Mouse (Mus musculus) heart, adult 2 months (tissue): ENCODE measurements at regions not wholly inside any gene's neighbourhood (a gene's known extent, or its start where the extent isn't known, plus 50 kb on each side); places are given as distances from the start of the nearest gene placed in this dataset.

Experiments used
- DNase-seq, 2 experiments: peaks; one replicate each; pipeline ENCODE4 v3.0.0; 2021
- H3K27ac ChIP-seq: fragments of 200-600 bp; 2 replicates; pipeline ENCODE4 v1.8.1; 2022
- H3K27me3 ChIP-seq: fragments of 200-500 bp; 2 replicates; pipeline ENCODE4 v1.6.1; 2012; ENCODE audit warnings: mild to moderate bottlenecking, low read length, inconsistent platforms, mixed read lengths; ENCODE audit not compliant: control insufficient read depth, insufficient read depth
- H3K36me3 ChIP-seq: fragments of 200-500 bp; 2 replicates; pipeline ENCODE4 v1.6.1; 2012; ENCODE audit warnings: low read length, inconsistent platforms; ENCODE audit not compliant: control insufficient read depth, insufficient read depth
- H3K4me1 ChIP-seq: fragments of 200-500 bp; 2 replicates; pipeline ENCODE4 v1.6.1; 2011; ENCODE audit warnings: low read length; ENCODE audit not compliant: control insufficient read depth, insufficient read depth
- H3K4me3 ChIP-seq: fragments of 200-600 bp; 2 replicates; pipeline ENCODE4 v1.8.1; 2022
- H3K79me2 ChIP-seq: fragments of 200-500 bp; replicated peaks from 2 replicates; pipeline ENCODE4 v1.6.1; 2012; ENCODE audit warnings: mild to moderate bottlenecking, inconsistent platforms, low read length, moderate library complexity, mixed read lengths; ENCODE audit not compliant: control insufficient read depth, insufficient read depth
- H3K9ac ChIP-seq: fragments of 200-500 bp; 2 replicates; pipeline ENCODE4 v1.6.1; 2012; ENCODE audit warnings: low read depth, mild to moderate bottlenecking, control low read depth, inconsistent platforms, low read length, mixed read lengths
- CTCF ChIP-seq: fragments of 200-600 bp; IDR thresholded peaks from 2 replicates; pipeline ENCODE4 v1.8.1; 2022; ENCODE audit warnings: antibody characterized with exemption, mild to moderate bottlenecking, moderate library complexity
- EP300 ChIP-seq: fragments of 200-500 bp; IDR thresholded peaks from 2 replicates; pipeline ENCODE4 v1.6.1; 2011; ENCODE audit warnings: low read depth, low read length, control low read depth; ENCODE audit not compliant: insufficient read depth
- POLR2A ChIP-seq: fragments of 200-500 bp; IDR thresholded peaks from 2 replicates; pipeline ENCODE4 v1.6.1; 2011; ENCODE audit warnings: mild to moderate bottlenecking, low read depth, low read length, control low read depth; ENCODE audit not compliant: insufficient read depth
- WGBS: fragments of 180-500 bp; shearing (Covaris S2); methylation state at CpG from one replicate; pipeline ENCODE4 v1.1.7; 2018; 5-methylcytosine and 5-hydroxymethylcytosine counted together
- intact Hi-C: fragments of 180-260 bp; cut with DNase I; formaldehyde crosslinking; loops from one replicate; pipeline ENCODE4 v1.15.1; 2025

DNA sequence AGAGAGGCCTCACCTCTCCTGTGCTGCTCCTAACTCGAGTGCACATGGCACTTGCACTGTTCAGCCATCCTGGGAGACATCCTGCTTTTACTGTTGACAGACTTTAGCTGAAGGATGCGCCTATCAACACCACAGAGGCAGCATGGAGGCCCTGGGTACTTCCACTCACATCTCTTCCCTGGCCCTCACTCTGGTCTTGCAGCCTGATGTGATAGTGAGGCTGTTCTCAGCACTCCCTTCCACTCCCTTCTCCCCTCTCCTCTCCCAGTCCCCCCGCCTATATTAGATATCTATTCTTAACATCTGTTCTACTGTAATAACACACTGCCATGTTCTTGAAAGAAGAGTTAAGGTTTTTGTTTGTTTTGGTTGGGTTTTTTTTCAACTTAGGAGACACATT, 50.2 kb upstream of the Bod1 start:
- H3K4me3 ChIP-seq: no peak overlapping the region
- DNase-seq: no peak
- H3K9ac ChIP-seq: no peak overlapping the region
- TF ChIP-seq CTCF (no peak), EP300 (no peak), POLR2A (no peak)
- intact Hi-C loops: no loop called here
- no peaks in the 10 kb centered on the region for H3K27me3 ChIP-seq
- no peaks in the 10 kb centered on the region for H3K79me2 ChIP-seq
- H3K27ac ChIP-seq: no peak overlapping the region
- peaks cover 8% of the 10 kb centered on the region for H3K4me1 ChIP-seq
- no peaks in the 10 kb centered on the region for H3K36me3 ChIP-seq
- WGBS: 74% methylated on average over 3 of the region's 3 CpGs

DNA sequence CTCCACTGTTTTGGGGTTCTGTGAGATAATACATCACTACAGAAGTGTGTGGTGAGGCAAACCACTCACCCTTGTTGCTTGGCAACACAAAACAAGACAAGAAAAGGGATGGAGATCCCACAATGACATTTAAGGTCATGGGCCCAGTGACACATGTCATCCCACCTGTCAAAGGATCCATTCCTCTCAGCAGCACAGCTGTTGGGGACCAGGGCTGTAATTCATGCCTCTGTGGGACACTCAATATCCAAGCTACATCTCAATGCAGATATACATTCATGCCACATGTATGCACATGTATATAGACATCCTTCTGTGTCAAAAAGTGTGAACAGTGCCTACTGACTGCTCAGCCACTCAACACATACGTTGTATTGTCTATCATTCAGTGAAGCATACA, 52.8 kb upstream of the Bod1 start:
- DNase-seq: no peak
- no peak overlapping the region for H3K4me3 ChIP-seq
- no peaks in the 10 kb centered on the region for H3K79me2 ChIP-seq
- H3K27ac ChIP-seq: no peak overlapping the region
- H3K36me3 ChIP-seq: no peaks in the 10 kb centered on the region
- peaks cover 8% of the 10 kb centered on the region for H3K4me1 ChIP-seq
- 90% methylated on average over 1 of the region's 1 CpGs for WGBS
- no peak for TF ChIP-seq EP300
- no peak for TF ChIP-seq POLR2A
- no peak for TF ChIP-seq CTCF
- H3K27me3 ChIP-seq: no peaks in the 10 kb centered on the region
- H3K9ac ChIP-seq: no peak overlapping the region
- intact Hi-C loops: no loop called here

DNA sequence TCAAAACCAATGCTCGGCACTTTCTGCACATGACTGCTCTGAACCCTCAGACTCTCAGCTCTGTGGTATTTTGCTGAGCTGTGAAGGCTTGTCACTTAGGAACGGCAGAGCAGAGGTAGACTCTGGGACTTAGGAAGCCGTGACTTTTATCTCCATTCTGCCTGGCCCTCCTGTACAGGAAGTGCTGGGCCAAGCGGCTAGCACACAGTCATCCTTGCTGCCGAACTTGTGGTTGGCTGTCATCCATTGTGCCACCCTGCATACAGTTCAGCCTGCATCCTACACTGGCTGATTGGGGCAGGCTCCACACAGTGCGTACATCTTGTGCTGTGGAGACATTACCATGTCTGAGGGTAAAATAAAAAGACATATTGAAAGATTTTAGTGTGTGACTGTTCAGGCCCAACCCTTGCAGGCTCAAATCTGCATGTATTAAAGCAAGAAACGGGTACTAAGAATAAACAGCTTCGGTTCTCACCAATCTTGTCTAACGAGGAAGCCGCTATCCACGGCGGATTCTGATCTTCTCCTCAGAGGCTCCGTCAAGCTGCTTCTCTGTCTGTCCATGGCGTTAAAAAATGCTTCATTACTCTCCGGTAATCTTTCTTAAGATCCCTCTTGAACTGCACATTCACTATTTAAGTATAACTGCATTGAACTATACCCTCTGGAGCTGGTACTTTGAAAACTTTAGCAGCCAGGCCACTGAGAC, 54.4 kb upstream of the Bod1 start:
- Histone ChIP-seq H3K36me3 (no peaks in the 10 kb centered on the region), H3K27me3 (no peaks in the 10 kb centered on the region), H3K4me3 (no peak overlapping the region), H3K79me2 (no peaks in the 10 kb centered on the region), H3K4me1 (peaks cover 8% of the 10 kb centered on the region), H3K27ac (no peak overlapping the region), H3K9ac (no peak overlapping the region)
- 68% methylated on average over 15 of the region's 15 CpGs for WGBS
- TF ChIP-seq POLR2A (no peak), EP300 (no peak), CTCF (no peak)
- DNase-seq: no peak
- intact Hi-C loops: no loop called here

DNA sequence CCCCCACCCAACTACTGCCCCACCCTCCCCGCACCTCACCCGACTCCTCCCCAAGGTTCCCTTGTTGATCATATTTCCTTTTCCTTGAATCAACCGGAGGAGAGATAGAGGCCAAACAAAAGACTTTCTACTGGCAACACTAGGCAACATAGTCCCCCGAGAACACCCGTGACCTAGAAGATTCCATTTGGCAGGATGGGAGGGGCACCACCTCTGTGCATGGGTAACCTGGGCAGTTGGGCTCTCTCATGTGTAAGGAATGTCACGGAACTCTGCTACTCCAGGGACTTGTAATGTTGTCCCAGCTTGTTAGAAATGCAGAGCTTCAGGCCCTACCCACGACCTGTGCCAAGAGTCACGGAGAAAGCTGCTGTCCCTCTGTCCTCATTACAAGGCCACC, 55.6 kb upstream of the Bod1 start:
- DNase-seq: peak; percentile 37 to 46
- H3K27ac ChIP-seq: peak overlapping the region; percentile 65
- H3K79me2 ChIP-seq: no peaks in the 10 kb centered on the region
- TF ChIP-seq POLR2A (no peak), EP300 (0 out of 2 replicates have a peak, but pooled peaks have one; percentile 37)
- peaks cover 8% of the 10 kb centered on the region for H3K4me1 ChIP-seq
- H3K4me3 ChIP-seq: no peak overlapping the region
- H3K9ac ChIP-seq: no peak overlapping the region
- no peaks in the 10 kb centered on the region for H3K36me3 ChIP-seq
- no peaks in the 10 kb centered on the region for H3K27me3 ChIP-seq
- 50% methylated on average over 8 of the region's 8 CpGs for WGBS
- intact Hi-C loops: no loop called here

DNA sequence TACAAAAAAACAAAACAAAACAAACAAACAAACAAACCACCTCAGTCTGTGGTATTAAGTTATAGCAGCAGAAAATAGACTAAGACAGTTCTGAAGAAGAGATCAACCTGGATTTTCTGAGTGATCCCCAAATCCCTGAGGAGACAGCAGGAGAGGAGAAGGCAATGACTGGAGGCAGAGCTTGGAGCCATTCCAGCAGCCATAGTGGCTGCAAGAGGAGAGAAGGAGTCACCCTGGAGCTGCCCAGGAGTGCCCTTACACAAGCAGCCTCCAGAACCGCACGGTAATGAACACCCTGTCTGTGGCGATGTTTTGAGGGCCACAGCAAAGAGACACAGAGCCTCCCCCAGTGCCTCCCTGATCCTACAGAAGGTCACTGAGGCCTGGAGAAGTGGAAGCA, 58.0 kb upstream of the Bod1 start:
- Histone ChIP-seq H3K27me3 (no peaks in the 10 kb centered on the region), H3K36me3 (no peaks in the 10 kb centered on the region), H3K9ac (peak overlapping the region; percentile 11), H3K27ac (peak overlapping the region; percentile 67), H3K4me1 (peaks cover 19% of the 10 kb centered on the region), H3K4me3 (no peak overlapping the region), H3K79me2 (no peaks in the 10 kb centered on the region)
- WGBS: 57% methylated on average over 3 of the region's 3 CpGs
- intact Hi-C loops: no loop called here
- no peak for DNase-seq
- TF ChIP-seq POLR2A (no peak), CTCF (no peak), EP300 (no peak)

DNA sequence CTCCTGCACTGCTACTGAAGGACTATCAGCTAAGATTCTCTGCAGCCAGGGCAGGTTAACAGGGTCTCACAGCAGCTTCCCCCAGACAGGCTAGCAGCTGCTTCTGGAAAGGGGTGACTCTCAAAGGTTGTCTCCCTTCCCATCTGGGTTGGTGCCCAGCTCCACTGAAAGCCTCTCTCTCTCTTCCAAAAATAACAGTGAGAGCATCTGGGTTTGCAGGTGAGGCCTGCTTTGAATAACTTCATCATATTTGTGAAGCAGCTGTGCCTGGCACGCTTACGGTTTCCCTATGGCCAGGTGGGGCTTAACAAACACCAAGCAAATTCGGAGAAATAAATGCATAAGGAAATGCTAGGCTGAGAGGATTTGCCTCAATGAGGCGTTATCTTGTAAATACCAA, 58.5 kb upstream of the Bod1 start:
- H3K9ac ChIP-seq: peak overlapping the region; percentile 11
- 69% methylated on average over 4 of the region's 4 CpGs for WGBS
- H3K4me3 ChIP-seq: no peak overlapping the region
- TF ChIP-seq EP300 (no peak), POLR2A (no peak), CTCF (no peak)
- H3K27me3 ChIP-seq: no peaks in the 10 kb centered on the region
- H3K79me2 ChIP-seq: no peaks in the 10 kb centered on the region
- peak in 1 of 2 experiments; percentile 51 for DNase-seq
- no peaks in the 10 kb centered on the region for H3K36me3 ChIP-seq
- peaks cover 19% of the 10 kb centered on the region for H3K4me1 ChIP-seq
- H3K27ac ChIP-seq: peak overlapping the region; percentile 67
- intact Hi-C loops: no loop called here
